Mouse (Mus musculus): ENCODE data around the gene Zfp597.

DNA sequence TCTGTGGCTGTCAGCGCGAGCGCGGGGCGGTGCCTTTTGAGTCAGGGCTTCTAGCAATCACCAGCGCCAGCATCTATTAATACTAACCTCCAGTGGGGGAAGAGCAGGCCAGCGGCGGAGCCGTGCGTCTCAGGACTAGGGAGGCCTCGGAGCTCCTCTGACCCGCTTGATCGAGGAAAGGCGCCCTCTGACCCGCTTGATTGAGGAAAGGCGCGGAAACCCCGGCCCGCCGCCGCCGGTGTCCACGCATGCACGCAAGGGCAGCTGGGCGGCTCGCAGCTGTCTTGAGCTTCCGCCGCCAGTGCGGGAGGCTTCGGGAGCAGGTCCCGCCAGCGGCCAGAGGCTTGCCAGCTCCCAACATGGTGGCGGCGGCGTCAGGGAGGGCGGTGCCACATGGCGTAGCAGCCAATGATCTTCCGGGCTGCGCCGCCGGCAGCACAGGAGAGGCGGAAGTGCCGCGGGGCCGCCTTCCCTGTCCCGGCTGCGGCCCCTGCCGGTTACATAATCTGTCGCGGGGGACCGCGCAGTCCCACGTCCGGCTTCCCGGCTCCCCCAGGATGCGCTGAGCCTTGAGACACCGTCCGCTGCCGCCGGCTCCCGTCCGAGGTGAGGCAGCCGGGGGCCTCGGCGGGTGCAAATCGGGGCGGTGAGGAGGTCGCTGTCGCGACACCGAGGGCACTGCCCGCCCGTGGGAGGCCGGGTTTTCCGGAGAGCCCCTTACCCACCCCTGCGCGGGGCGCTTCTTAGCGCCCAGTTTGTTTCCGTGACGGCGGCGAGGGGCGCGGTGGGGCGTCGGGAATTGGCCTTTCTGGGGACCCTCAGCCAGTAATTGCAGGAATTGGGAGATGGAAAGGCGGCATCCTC lies at the start of gene Zfp597, which contains the start of gene Gm20695:
- TF ChIP-seq CTCF (IDR thresholded peaks at IDR 0.05 in 2 of 3, conservative IDR thresholded peaks at IDR 0.05 in 1 of 3; ENCODE audit: control insufficient read depth in 1 of 3, insufficient read depth in 1 of 3, low read depth in 2 of 3, low read length in 3 of 3, poor library complexity in 1 of 3, severe bottlenecking in 1 of 3) (peak in 2 of 3 experiments; percentile 8 to 15; a peak in 1 of 6 replicates), USF1 (IDR thresholded peaks at IDR 0.05; ENCODE audit: low read depth, low read length) (peak; percentile 80), EP300 (IDR thresholded peaks at IDR 0.05; ENCODE audit: low read depth in 1 of 2, low read length in 2 of 2) (0 out of 4 replicates have a peak, but pooled peaks of 1 of the 2 experiments have one; percentile 24), MYB (IDR thresholded peaks at IDR 0.05; ENCODE audit: low read depth, low read length) (no peak), POLR2A (IDR thresholded peaks at IDR 0.05; ENCODE audit: control insufficient read depth in 1 of 2, insufficient read depth in 1 of 2, low read depth in 1 of 2, low read length in 2 of 2, poor library complexity in 1 of 2) (peak; percentile 52 to 72; a peak in 3 of 4 replicates), CHD2 (IDR thresholded peaks at IDR 0.05; ENCODE audit: low read length) (peak; percentile 50), MXI1 (IDR thresholded peaks at IDR 0.05; ENCODE audit: low read depth, low read length) (peak; percentile 72), ETS1 (IDR thresholded peaks at IDR 0.05; ENCODE audit: low read depth, low read length) (peak; percentile 83), HCFC1 (IDR thresholded peaks at IDR 0.05; ENCODE audit: low read depth, low read length) (peak; percentile 98), UBTF (IDR thresholded peaks at IDR 0.05; ENCODE audit: borderline replicate concordance, insufficient read depth, low read depth, low read length) (0 out of 2 replicates have a peak, but pooled peaks have one; percentile 35), MAFK (IDR thresholded peaks at IDR 0.05; ENCODE audit: borderline replicate concordance, low read depth, low read length) (no peak)
